Mouse (Mus musculus): Measurements from ENCODE around the gene Phb2.

Phb2 gene

GRCm38 (mm10) chr6:124724472-124724871 lies 12.3 kb downstream of the Phb2 start:
- DNase-seq: no peak

- DNase-seq: no peak
Measured at GRCm38 (mm10) chr6:124728621-124729020, 16.5 kb downstream of the Phb2 start.

GRCm38 (mm10) chr6:124729850-124730705 lies 17.9 kb downstream of the Phb2 start:
- DNase-seq: no peak

- DNase-seq: no peak
Measured at GRCm38 (mm10) chr6:124731038-124731437, 18.9 kb downstream of the Phb2 start.

GRCm38 (mm10) chr6:124732476-124733370 lies 20.6 kb downstream of the Phb2 start:
- peak; percentile 84 for DNase-seq

DNA sequence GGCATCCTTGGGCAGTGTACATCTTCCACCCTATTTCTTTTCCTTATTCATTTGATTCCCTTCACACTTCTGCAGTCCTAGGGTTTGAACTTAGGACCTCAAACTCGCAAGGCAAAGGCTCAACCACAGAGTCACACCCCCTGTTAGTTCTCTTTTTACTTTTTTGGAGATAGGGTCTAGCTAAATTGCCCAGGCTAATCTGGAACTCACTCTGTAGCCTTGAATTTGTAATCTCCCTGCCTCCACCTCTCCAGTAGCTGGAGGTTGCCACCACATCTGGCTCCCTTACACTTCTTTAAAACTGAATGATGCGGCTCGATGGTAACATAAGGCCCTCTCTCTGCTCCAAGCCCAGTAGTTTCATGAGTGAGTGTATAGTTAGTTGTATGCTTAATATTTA lies 22.3 kb downstream of the Phb2 start:
- no peak for DNase-seq

- DNase-seq: no peak
Measured at GRCm38 (mm10) chr6:124737040-124737439, 24.9 kb downstream of the Phb2 start.

DNA sequence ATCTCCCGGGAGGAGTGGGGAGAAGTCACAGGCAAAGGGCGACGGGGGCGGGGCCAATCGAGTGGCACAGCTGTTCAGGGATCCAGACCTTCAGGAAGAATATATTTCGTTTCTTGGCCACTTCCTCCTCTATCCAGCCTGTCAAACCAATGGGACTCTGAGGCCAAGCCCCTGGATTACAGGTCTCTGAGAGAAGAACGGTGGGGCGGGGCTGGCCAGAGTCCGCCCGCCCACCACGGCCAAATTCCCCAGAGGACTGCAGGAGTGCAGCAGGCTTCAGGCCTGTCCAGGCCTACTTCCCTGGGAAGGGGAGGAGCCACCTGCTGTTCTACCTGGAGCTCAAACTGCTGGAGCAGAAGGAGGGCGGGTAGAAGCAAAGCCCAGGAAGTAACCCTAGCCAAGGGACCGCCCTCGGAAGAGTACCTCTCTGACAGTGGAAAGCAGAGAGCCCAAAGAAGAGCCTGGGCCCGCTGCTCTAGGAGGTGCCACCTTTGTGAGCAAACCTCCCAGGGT lies 26.4 kb downstream of the Phb2 start, which contains the start of gene Ptpn6:
Ptpn6 (minus strand) TSS at position 204 of the 513 bp plus-strand sequence.
- peak; percentile 71 for DNase-seq

- peak; percentile 41 for DNase-seq
Measured at GRCm38 (mm10) chr6:124739231-124739796, 27.2 kb downstream of the Phb2 start.

GRCm38 (mm10) chr6:124740211-124740887 lies 28.2 kb downstream of the Phb2 start:
- DNase-seq: no peak

GRCm38 (mm10) chr6:124740888-124741761 lies 29.0 kb downstream of the Phb2 start, which contains the start of gene Grcc10:
Gene Grcc10 (minus strand): TSS chr6:124741374.
- DNase-seq: peak; percentile 88

DNA sequence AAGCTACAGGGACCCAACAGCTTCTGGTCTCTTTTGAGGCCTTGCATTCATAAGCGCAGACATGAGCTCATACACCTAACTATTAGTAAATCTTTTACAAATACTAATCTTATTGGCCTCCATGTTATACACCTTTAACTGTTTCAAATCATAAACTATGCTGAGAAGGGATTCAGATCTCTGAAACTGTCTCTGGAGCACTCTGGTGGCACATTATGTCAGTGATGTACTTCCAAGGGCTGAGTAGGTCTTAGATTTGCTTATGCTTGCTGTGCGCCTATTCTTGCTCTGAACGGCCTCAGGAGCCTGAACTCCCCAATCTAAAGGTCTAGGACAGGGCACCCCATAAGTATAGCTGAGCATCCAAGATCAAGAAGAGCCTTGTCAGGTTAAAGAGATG lies 29.7 kb downstream of the Phb2 start:
- DNase-seq: no peak

- no peak for DNase-seq
Measured at GRCm38 (mm10) chr6:124742839-124743514, 30.8 kb downstream of the Phb2 start.

DNA sequence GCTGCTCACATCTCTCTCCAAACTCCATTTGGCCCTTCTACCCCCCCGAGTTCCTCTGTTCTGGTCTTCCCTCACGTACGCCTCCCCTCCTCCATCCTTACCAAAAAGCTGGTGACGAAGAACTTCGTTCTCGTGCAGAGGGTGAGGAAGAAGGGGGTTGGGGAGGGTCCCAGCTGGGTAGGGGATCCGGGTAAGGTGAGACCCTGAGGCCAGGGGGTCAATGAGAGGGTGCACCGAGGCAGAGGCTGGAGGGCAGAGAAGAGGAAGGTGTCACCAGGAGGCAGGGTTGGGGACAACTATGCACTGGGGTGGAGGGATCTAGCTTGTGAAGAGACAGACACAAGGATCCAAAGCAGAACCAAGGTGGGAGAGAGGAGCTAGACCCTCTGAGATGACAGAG lies 31.5 kb downstream of the Phb2 start:
- DNase-seq: no peak

DNA sequence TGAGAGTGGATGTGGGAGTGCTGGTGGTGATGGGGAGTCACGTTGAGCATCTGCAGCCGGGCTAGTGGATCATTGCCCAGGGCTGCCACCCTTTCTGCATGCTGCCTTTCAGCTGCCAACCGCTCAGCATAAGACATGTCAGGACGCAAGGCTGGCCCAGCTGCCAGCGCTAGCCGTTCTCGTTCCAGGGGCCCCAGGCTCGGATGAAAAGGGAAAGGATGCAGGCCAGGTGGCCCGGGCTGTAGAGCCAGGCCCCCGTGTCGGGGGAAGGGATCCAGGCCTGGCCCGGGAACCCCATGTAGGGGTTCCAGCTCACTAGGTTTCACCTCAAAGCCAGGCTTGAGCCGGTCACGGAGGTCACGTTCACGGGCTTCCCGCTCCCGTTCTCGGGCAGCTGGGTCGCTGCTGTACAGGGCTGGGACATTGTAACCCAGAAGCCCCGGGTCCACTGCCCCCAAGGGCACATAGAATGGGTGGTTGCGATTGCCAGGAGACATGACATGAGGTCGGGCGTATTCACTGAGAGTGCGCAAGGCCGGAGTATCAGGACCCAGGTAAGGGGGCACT lies 32.7 kb downstream of the Phb2 start:
- peak; percentile 53 for DNase-seq

- DNase-seq: peak; percentile 96
Measured at GRCm38 (mm10) chr6:124745490-124746295, 33.6 kb downstream of the Phb2 start.

- DNase-seq: no peak
Measured at GRCm38 (mm10) chr6:124746296-124746605, 34.1 kb downstream of the Phb2 start.

GRCm38 (mm10) chr6:124746654-124747632 lies 34.8 kb downstream of the Phb2 start:
- DNase-seq: no peak
